Mouse (Mus musculus) stomach, postnatal 0 days (tissue): ENCODE results near the gene Lmo7.

ENCODE experiments used
- CTCF ChIP-seq: IDR thresholded peaks from 2 replicates; pipeline ENCODE4 v1.5.1; 2016; ENCODE audit warnings: antibody characterized with exemption, low read depth, mild to moderate bottlenecking, moderate library complexity
- EP300 ChIP-seq: optimal IDR thresholded peaks from 2 replicates; pipeline ENCODE3; 2016; ENCODE audit warnings: antibody characterized with exemption

DNA sequence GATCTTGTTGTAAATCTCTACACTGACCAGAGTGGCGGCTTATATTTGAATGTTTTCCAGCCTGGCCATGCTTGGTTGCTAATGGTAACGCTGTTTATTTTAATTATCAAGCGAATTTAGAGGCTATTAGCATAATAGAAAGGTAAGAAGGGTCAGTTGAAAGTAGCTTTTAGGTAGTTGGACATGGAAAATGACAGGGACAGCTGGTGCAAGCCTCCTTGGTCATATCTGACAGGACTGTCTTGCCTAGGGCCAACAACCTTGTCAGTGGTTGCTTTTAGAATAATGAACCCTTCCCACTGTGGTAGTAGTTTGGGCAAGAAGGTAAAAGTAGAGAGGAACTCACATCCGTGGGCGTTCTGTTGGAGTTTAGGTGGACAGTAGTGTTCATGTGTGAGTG is 111.5 kb downstream of the Lmo7 start:
- TF ChIP-seq CTCF (no peak), EP300 (no peak)
